Mouse (Mus musculus) left cerebral cortex, postnatal 10 days (tissue): ENCODE data around the gene Ooep. TPM values are rescaled to one million over a fixed set of nuclear protein-coding genes. Genes with fewer than 3 reads are reported as not detected.

Experiments used
- DNase-seq, 2 experiments: peaks; one replicate each; pipeline ENCODE4 v3.0.0; 2021 to 2022; ENCODE audit warnings: low spot score in 2 of 2, mixed read lengths in 1 of 2; ENCODE audit errors: extremely low spot score in 1 of 2
- intact Hi-C: fragments of 180-260 bp; cut with DNase I; formaldehyde crosslinking; loops from one replicate; pipeline ENCODE4 v1.15.1; 2025
- total RNA-seq, 2 experiments: library from RNA; stranded (reverse); gene quantifications; 2 replicates each; pipeline ENCODE4 v1.2.3; 2021

Ooep gene
- total RNA-seq = under 1 TPM; 0.30 to 0.32 TPM

GRCm38 (mm10) chr9:78378113-78378785, at the start of gene Ooep:
Gene Ooep, minus strand, starts transcription at chr9:78378725.
- DNase-seq = peak; percentile 24 to 65
- intact Hi-C loops = no loop called here

- intact Hi-C loops = no loop called here
These were observed 49.7 kb upstream of the Ooep start for GRCm38 (mm10) chr9:78428185-78428584.

DNA sequence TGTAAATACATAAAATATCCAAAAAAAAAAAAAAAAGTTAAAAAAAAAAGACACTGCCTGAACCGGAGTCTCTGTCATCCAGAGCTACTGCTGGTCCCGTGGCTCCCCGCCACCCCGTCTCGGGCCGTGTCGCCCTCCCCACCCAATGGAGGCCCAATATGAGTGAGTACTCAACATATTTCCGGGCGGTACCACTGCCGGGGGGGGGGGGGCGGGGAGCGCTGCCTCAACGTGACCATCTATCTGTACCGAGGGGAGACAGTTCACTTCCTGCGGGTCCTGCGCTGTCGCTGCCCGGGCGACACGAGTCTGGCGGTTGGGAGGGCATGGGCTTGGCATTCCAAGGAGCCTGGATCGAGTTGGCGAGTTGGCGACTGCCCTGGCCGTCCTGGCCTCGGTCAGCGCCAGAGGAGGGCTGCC, 48.8 kb upstream of the Ooep start:
- DNase-seq = no peak
- intact Hi-C loops = no loop called here

More at GRCm38 (mm10) chr9:78428185-78428584, 49.7 kb upstream of the Ooep start:
- DNase-seq = no peak

- DNase-seq = no peak
- intact Hi-C loops = no loop called here
These were observed 23.1 kb upstream of the Ooep start for GRCm38 (mm10) chr9:78401596-78401995.

- DNase-seq = no peak
- intact Hi-C loops = no loop called here
These were observed 22.0 kb upstream of the Ooep start for GRCm38 (mm10) chr9:78400570-78400969.

GRCm38 (mm10) chr9:78396517-78396916, 18.0 kb upstream of the Ooep start:
- intact Hi-C loops = no loop called here
- no peak for DNase-seq

GRCm38 (mm10) chr9:78395630-78396351, 17.3 kb upstream of the Ooep start, which contains the start of gene Ddx43:
Gene Ddx43, plus strand, starts transcription at chr9:78395777.
- intact Hi-C loops = no loop called here
- peak; percentile 4 to 67 for DNase-seq

DNA sequence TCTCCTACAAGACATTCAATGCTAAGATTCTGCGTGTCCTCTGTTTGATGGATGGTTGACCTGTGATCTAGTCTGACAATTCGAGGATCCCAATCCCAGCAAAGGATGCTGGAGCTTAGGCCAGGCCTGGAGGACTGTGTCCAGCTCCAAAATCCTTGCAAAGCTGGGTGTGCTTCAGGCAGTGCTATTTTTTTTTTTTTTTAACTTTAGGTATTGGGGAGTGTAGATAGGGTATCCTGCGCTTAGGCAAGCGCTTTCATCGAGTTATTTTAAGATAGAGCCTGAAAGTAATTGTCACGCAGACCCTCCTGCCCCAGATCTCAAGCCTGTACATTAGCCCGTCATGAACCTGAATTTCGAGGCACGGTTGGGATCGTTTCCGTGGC, 16.7 kb upstream of the Ooep start:
- intact Hi-C loops = no loop called here
- DNase-seq = no peak

DNA sequence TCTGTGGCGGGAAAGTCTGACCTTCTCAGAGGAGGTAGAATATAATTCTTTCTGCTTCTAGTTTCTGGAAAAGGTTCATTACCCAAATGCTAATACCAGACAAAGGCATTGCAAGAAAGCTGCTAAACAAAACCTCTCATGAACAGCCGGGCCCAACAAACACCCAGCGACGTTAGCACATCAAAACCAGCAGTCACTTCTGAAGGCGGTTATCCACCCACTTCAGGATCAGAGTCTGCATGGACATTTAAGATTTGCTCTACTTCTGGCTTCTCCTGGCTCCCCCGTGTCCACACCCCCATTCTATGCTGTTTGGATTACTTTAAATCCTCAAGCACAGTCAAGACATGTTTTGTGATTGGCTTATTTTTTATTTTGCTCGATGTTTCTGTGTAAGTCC, 16.1 kb upstream of the Ooep start:
- DNase-seq = no peak
- intact Hi-C loops = no loop called here

- intact Hi-C loops = no loop called here
- DNase-seq = no peak
These were observed 15.2 kb upstream of the Ooep start for GRCm38 (mm10) chr9:78393741-78394140.

DNA sequence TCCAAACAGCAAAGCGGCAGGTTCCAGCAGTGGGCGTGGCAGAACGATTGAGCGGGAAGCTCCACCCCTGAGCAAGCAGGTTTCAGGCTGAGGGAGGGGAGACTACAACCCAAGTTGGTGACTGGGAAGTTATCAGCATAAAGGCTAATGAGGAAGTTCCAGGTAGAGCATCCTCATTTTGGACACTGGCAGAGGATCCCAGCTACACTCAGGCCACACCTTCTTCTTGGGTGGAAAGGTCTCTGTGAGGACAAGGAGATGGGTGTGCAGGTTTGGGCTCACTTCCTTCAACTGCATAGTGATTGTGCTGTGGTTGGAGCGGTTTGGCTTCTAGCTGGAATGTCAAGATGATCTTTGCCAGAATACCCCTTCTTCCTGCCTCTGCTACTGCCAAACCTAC, 11.5 kb upstream of the Ooep start:
- intact Hi-C loops = no loop called here
- DNase-seq = no peak

DNA sequence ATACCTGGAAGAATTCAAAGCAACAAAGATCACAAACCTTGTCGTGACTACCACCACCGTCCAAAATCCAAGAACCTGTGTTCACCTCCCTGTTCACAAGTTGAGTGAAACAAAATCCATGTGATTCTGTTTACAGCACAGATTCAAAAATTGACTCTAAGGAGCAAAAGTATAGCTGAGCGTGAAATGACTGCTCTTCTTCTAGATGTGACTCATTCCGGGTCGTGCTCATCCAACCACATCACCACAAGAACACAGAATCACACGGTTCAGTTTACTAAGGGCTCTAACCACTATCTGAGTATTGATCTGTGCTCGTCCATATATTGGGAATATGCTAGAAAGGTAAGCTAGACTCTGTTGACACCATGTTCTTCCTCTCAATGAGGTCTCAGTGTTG, 8.4 kb upstream of the Ooep start:
- DNase-seq = no peak
- intact Hi-C loops = no loop called here

- intact Hi-C loops = no loop called here
- no peak for DNase-seq
These were observed 7.4 kb upstream of the Ooep start for GRCm38 (mm10) chr9:78385893-78386292.

- intact Hi-C loops = no loop called here
- DNase-seq = no peak
These were observed 979 bp downstream of the Ooep start for GRCm38 (mm10) chr9:78377546-78377945.

GRCm38 (mm10) chr9:78375486-78375885, 3.0 kb downstream of the Ooep start:
- intact Hi-C loops = no loop called here
- DNase-seq = no peak

DNA sequence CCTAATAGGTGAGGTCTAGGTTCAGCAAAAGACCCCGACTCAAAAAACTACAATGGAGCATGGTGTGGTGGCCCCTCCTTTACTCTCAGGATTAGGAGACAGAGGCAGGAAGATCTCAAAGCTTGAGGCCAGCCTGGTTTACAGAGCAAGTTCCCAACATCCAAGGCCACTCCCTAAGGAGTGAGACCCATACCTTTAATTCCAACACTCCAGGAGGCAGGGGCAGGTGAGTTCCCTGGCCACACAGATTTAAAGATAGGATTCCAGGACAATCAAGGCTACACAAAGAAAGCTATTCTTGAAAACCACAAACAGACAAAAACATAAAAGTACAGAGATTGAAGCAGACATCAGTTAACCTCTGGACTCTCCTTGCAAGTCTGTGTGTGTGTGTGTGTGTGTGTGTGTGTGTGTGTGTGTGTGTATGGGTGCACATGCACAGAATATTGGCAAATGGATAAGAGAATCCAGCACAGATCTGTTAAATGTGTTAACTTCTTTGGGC, 3.6 kb downstream of the Ooep start:
- no peak for DNase-seq
- intact Hi-C loops = no loop called here

GRCm38 (mm10) chr9:78374397-78374796, 4.1 kb downstream of the Ooep start:
- intact Hi-C loops = no loop called here
- no peak for DNase-seq

GRCm38 (mm10) chr9:78372827-78373504, 5.6 kb downstream of the Ooep start:
- intact Hi-C loops = no loop called here
- no peak for DNase-seq

DNA sequence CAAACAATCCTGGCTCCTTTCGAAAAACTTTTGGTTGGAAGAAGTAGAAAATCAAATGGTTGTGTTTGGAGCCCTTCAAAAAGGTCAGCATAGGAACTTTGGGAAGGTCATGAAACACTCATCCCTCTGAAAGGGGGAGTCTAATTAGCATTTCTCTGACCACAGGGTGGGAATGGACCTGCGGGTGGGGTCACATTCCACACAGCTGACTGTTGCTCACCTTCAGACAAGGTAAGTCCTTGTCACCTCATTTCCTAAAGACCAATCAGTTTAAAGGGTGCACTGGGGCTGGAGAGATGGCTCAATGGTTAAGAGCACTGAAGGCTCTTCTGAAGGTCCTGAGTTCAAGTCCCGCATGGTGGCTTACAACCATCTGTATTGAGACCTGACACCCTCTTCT, 7.1 kb downstream of the Ooep start:
- intact Hi-C loops = no loop called here
- no peak for DNase-seq

DNA sequence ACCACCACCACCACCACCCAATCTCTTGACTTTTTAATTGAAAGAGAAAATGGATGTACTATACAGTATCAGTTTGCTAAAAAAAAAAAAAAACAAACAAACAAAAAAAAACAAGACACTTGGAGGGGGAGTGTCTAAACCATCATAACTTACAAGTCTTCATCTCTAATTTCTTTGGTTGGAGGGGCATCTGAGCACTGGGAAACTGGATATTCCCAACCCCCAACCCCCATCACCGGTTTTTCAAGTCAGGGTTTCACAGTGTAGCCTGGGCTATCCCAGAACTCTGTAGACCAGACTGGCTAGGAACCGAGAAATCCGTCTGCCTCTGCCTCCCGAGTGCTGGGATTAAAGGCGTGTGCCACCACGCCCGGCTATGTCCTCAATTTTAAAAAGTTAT, 8.7 kb downstream of the Ooep start:
- DNase-seq = no peak
- intact Hi-C loops = no loop called here
